Mouse (Mus musculus) embryonic facial prominence, embryonic 12.5 days (tissue): Measurements from ENCODE around the gene Dvl3. TPM values are rescaled to one million over a fixed set of nuclear protein-coding genes. Genes with fewer than 3 reads are reported as not detected.

Experiments
- ATAC-seq: fragments of 200-750 bp; cut with Nextera tagmentation; 2 replicates; pipeline ENCODE4 v1.8.0; 2017; ENCODE audit not compliant: insufficient number of reproducible peaks, insufficient read depth, low FRiP score, low TSS enrichment
- H3K27ac ChIP-seq: fragments of 300-500 bp; sonication (generic); 2 replicates; pipeline ENCODE4 v1.5.1; 2016; ENCODE audit warnings: mild to moderate bottlenecking
- H3K27me3 ChIP-seq: fragments of 300-500 bp; sonication (generic); 2 replicates; pipeline ENCODE4 v1.6.1; 2016; ENCODE audit warnings: mild to moderate bottlenecking, moderate library complexity
- H3K36me3 ChIP-seq: fragments of 300-500 bp; sonication (generic); 2 replicates; pipeline ENCODE4 v1.6.1; 2016; ENCODE audit warnings: mild to moderate bottlenecking
- H3K4me1 ChIP-seq: fragments of 300-500 bp; sonication (generic); 2 replicates; pipeline ENCODE4 v1.6.1; 2016
- H3K4me2 ChIP-seq: fragments of 300-500 bp; sonication (generic); replicated peaks from 2 replicates; pipeline ENCODE4 v1.6.1; 2016; ENCODE audit warnings: mild to moderate bottlenecking, moderate library complexity
- H3K4me3 ChIP-seq: fragments of 300-500 bp; sonication (generic); 2 replicates; pipeline ENCODE4 v1.5.1; 2016; ENCODE audit warnings: mild to moderate bottlenecking
- H3K9ac ChIP-seq: fragments of 300-500 bp; sonication (generic); 2 replicates; pipeline ENCODE4 v1.6.1; 2016; ENCODE audit warnings: mild to moderate bottlenecking, moderate library complexity
- H3K9me3 ChIP-seq: fragments of 300-500 bp; sonication (generic); 2 replicates; pipeline ENCODE4 v1.6.1; 2016; ENCODE audit warnings: mild to moderate bottlenecking, moderate library complexity
- WGBS: fragments of 180-500 bp; shearing (Covaris S2); methylation state at CpG from one replicate; pipeline ENCODE4 v1.1.7; 2016; 5-methylcytosine and 5-hydroxymethylcytosine counted together
- polyA plus RNA-seq: library from polyadenylated mRNA; unstranded; fragments of >200 nt; fragmentation: Nextera tagmentation; extraction: Ambion mirVana; gene quantifications from 2 replicates; pipeline ENCODE4 v1.2.1, GENCODE M21; 2016

Dvl3 gene
- polyA plus RNA-seq, 1 experiment from 2014 or later: 33.2 TPM

DNA sequence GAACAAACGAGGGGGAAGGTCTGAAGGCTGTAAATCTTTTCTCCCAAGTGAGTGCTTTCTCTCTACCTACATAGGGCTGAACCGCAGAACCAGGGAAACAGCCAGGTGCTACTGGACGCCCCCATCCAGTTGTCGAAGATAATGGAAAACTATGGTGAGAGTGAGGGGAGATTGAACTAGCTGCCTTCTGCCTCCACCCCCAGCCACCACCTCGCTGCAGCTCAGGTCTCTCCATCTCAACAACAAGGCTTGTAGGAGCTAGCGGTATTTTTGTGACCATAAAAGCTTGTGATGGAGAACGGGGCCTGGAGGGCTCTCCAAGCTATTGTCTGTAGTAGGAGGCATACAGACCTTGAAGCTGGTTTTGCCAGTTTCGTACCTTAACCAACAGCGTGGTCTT is 32.4 kb downstream of the Dvl3 start:
- Histone ChIP-seq H3K27ac (no peak overlapping the region), H3K4me1 (peaks cover 15% of the 10 kb centered on the region), H3K4me3 (peak overlapping the region; percentile 81), H3K27me3 (no peaks in the 10 kb centered on the region), H3K36me3 (peaks cover 62% of the 10 kb centered on the region), H3K9me3 (no peaks in the 10 kb centered on the region), H3K9ac (peak overlapping the region; percentile 86), H3K4me2 (peak overlapping the region; percentile 78)
- no peak for ATAC-seq
- WGBS: 55% methylated on average over 9 of the region's 9 CpGs

DNA sequence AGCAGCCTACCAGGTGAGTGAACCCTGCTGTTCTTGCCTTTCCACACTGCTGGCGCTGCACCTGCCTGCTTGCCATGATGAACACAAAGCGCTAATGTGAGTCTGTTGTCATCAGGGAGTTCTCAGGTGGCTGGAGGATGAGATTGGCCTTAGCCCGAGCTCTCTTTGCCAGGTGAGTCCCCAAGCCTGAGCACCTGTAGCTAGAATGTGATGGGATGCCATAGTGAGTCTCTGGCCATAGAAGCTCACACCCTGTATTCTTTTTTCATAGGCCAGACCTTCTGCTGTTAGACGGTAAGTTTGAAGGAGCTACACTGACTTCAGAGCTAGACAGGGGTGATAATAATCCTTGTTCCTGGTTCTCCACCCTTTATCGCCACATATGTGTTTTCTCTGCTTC is 34.9 kb downstream of the Dvl3 start:
- peaks cover 54% of the 10 kb centered on the region for H3K36me3 ChIP-seq
- H3K9ac ChIP-seq: no peak overlapping the region
- no peak overlapping the region for H3K4me2 ChIP-seq
- peaks cover 15% of the 10 kb centered on the region for H3K4me1 ChIP-seq
- no peaks in the 10 kb centered on the region for H3K9me3 ChIP-seq
- WGBS: 92% methylated on average over 5 of the region's 5 CpGs
- no peak overlapping the region for H3K27ac ChIP-seq
- ATAC-seq: no peak
- H3K27me3 ChIP-seq: no peaks in the 10 kb centered on the region
- no peak overlapping the region for H3K4me3 ChIP-seq

- 77% methylated on average over 1 of the region's 1 CpGs for WGBS
- H3K4me1 ChIP-seq: peaks cover 11% of the 10 kb centered on the region
- H3K36me3 ChIP-seq: peaks cover 57% of the 10 kb centered on the region
- no peak overlapping the region for H3K4me3 ChIP-seq
- H3K4me2 ChIP-seq: no peak overlapping the region
- ATAC-seq: no peak
- no peaks in the 10 kb centered on the region for H3K27me3 ChIP-seq
- H3K9ac ChIP-seq: no peak overlapping the region
- H3K9me3 ChIP-seq: no peaks in the 10 kb centered on the region
- no peak overlapping the region for H3K27ac ChIP-seq
These were observed 35.8 kb downstream of the Dvl3 start for GRCm38 (mm10) chr16:20552594-20552993.

- peaks cover 79% of the 10 kb centered on the region for H3K36me3 ChIP-seq
- H3K27ac ChIP-seq: no peak overlapping the region
- H3K9me3 ChIP-seq: no peaks in the 10 kb centered on the region
- WGBS: 91% methylated on average over 6 of the region's 6 CpGs
- H3K9ac ChIP-seq: no peak overlapping the region
- H3K4me2 ChIP-seq: no peak overlapping the region
- ATAC-seq: no peak
- H3K4me3 ChIP-seq: no peak overlapping the region
- H3K4me1 ChIP-seq: no peaks in the 10 kb centered on the region
- H3K27me3 ChIP-seq: no peaks in the 10 kb centered on the region
These were observed 38.2 kb downstream of the Dvl3 start for GRCm38 (mm10) chr16:20555000-20555399.

DNA sequence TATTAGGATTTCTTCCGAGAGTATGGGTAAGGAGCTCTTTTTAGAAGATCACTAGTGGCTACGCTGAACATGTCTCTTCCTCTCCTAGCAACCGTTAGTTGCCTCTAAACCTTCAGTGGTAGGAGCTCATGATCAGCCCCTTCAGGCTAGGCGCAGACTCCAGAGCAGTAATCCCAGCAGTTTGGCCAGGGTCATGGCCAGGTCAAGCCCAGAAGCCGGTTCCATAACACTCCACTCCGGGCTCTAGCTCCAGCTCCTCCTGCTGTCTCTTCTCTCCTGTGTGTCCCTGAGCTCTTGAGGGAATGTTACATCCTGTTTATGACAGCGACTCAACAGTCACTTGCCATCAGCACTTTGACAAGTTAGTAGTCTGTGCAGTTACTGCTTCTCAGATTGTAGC is 40.6 kb downstream of the Dvl3 start:
- Histone ChIP-seq H3K4me1 (no peaks in the 10 kb centered on the region), H3K9ac (no peak overlapping the region), H3K9me3 (no peaks in the 10 kb centered on the region), H3K4me2 (no peak overlapping the region), H3K4me3 (no peak overlapping the region), H3K36me3 (peaks cover 80% of the 10 kb centered on the region), H3K27me3 (no peaks in the 10 kb centered on the region), H3K27ac (no peak overlapping the region)
- WGBS: 77% methylated on average over 7 of the region's 7 CpGs
- no peak for ATAC-seq

GRCm38 (mm10) chr16:20565075-20565474 is 48.3 kb downstream of the Dvl3 start:
- no peaks in the 10 kb centered on the region for H3K4me1 ChIP-seq
- H3K9me3 ChIP-seq: no peaks in the 10 kb centered on the region
- no peak overlapping the region for H3K4me3 ChIP-seq
- peaks cover 33% of the 10 kb centered on the region for H3K36me3 ChIP-seq
- WGBS: 95% methylated on average over 1 of the region's 1 CpGs
- H3K4me2 ChIP-seq: no peak overlapping the region
- H3K27ac ChIP-seq: no peak overlapping the region
- H3K9ac ChIP-seq: no peak overlapping the region
- no peaks in the 10 kb centered on the region for H3K27me3 ChIP-seq
- ATAC-seq: no peak

Other genes with a start within 250 kb of the Dvl3 start
- 89.8 and 95.2 TPM in 2 replicates for gene Parl, start 214.6 kb upstream of the Dvl3 start, polyA plus RNA-seq
- not detected in 2 replicates for gene Cyp2ab1, start 191.6 kb upstream of the Dvl3 start, polyA plus RNA-seq
- 99.6 and 107 TPM in 2 replicates for gene Abcc5, start 90.6 kb upstream of the Dvl3 start, polyA plus RNA-seq
- 135 and 137 TPM in 2 replicates for gene Eif2b5, start 18.2 kb upstream of the Dvl3 start, polyA plus RNA-seq
- gene Ap2m1, start 18.5 kb downstream of the Dvl3 start, polyA plus RNA-seq: 657 and 677 TPM in 2 replicates
- 72.4 and 79.1 TPM in 2 replicates for gene Abcf3, start 31.6 kb downstream of the Dvl3 start, polyA plus RNA-seq
- gene Vwa5b2, start 72.5 kb downstream of the Dvl3 start, polyA plus RNA-seq: 3.7 TPM in 2 replicates
- gene Eef1akmt4, start 94.6 kb downstream of the Dvl3 start, polyA plus RNA-seq: 30.5 and 31.4 TPM in 2 replicates
- gene Gm49333, start 94.6 kb downstream of the Dvl3 start, polyA plus RNA-seq: not detected in 2 replicates
- gene Alg3, start 94.8 kb downstream of the Dvl3 start, polyA plus RNA-seq: 36.9 and 39.9 TPM in 2 replicates
- gene Camk2n2, start 104.3 kb downstream of the Dvl3 start, polyA plus RNA-seq: 2.1 and 2.4 TPM in 2 replicates
- gene Ece2, start 112.8 kb downstream of the Dvl3 start, polyA plus RNA-seq: 7.5 and 7.7 TPM in 2 replicates
- gene Psmd2, start 134.7 kb downstream of the Dvl3 start, polyA plus RNA-seq: 396 and 401 TPM in 2 replicates
- gene Eif4g1, start 151.3 kb downstream of the Dvl3 start, polyA plus RNA-seq: 213 and 218 TPM in 2 replicates
- 7.2 and 7.7 TPM in 2 replicates for gene Fam131a, start 176.3 kb downstream of the Dvl3 start, polyA plus RNA-seq
- gene Polr2h, start 200.7 kb downstream of the Dvl3 start, polyA plus RNA-seq: 110 and 118 TPM in 2 replicates
- gene Clcn2, start 200.8 kb downstream of the Dvl3 start, polyA plus RNA-seq: 28.8 and 31.6 TPM in 2 replicates
- 4.7 and 5.9 TPM in 2 replicates for gene Chrd, start 216.1 kb downstream of the Dvl3 start, polyA plus RNA-seq
- gene Thpo, start 217.5 kb downstream of the Dvl3 start, polyA plus RNA-seq: 0.96 and 1.2 TPM in 2 replicates